Mouse (Mus musculus) CH12.LX (cell line): ENCODE measurements around the gene Snai1. TPM values are rescaled to one million over a fixed set of nuclear protein-coding genes. Genes with fewer than 3 reads are reported as not detected.

Experiments used
- DNase-seq: peaks from one replicate; pipeline ENCODE4 v3.0.0-alpha.2; 2013; ENCODE audit errors: extremely low read depth
- H3K27ac ChIP-seq: 2 replicates; pipeline ENCODE4 v1.5.1; 2012; ENCODE audit warnings: low read depth, mild to moderate bottlenecking, control low read depth, moderate library complexity; ENCODE audit not compliant: insufficient read depth
- H3K27me3 ChIP-seq: replicated peaks from 2 replicates; pipeline ENCODE3; 2012; ENCODE audit warnings: inconsistent platforms
- H3K36me3 ChIP-seq, 2 experiments: replicated peaks in 1 of 2; 2 replicates each; pipeline versions ENCODE3 to v1.6.1; 2012; ENCODE audit warnings: inconsistent platforms in 1 of 2, low read length in 1 of 2, mild to moderate bottlenecking in 1 of 2, mixed read lengths in 1 of 2, moderate library complexity in 1 of 2; ENCODE audit not compliant: control insufficient read depth in 1 of 2, insufficient read depth in 1 of 2
- H3K4me1 ChIP-seq, 2 experiments: 2 replicates each; pipeline ENCODE4 v1.6.1; 2012; ENCODE audit warnings: inconsistent platforms in 1 of 2, moderate library complexity in 1 of 2; ENCODE audit not compliant: insufficient read depth in 2 of 2, control insufficient read depth in 1 of 2
- H3K4me2 ChIP-seq: 2 replicates; pipeline ENCODE4 v1.6.1; 2012; ENCODE audit warnings: low read depth, mild to moderate bottlenecking, control low read depth; ENCODE audit not compliant: poor library complexity, insufficient read depth, severe bottlenecking
- H3K4me3 ChIP-seq, 3 experiments: fragments of 150-350 bp in 1 of 3; sonication (generic) in 1 of 3; replicated peaks in 1 of 3; 2 replicates each; pipeline versions ENCODE3 to v1.5.1; 2011 to 2012; ENCODE audit warnings: low read depth in 2 of 3, low read length in 2 of 3, mild to moderate bottlenecking in 2 of 3, moderate library complexity in 2 of 3, control low read depth in 1 of 3, improper control_type of control experiment in 1 of 3, inconsistent platforms in 1 of 3, mixed read lengths in 1 of 3; ENCODE audit not compliant: poor library complexity in 1 of 3
- H3K79me2 ChIP-seq: replicated peaks from 2 replicates; pipeline ENCODE4 v1.6.1; 2012; ENCODE audit warnings: mild to moderate bottlenecking, moderate library complexity; ENCODE audit not compliant: control insufficient read depth, poor library complexity, insufficient read depth, severe bottlenecking; ENCODE audit errors: extremely low read depth
- H3K9ac ChIP-seq: 2 replicates; pipeline ENCODE4 v1.6.1; 2012; ENCODE audit warnings: low read depth, mild to moderate bottlenecking, control low read depth, moderate library complexity; ENCODE audit not compliant: insufficient read depth
- H3K9me3 ChIP-seq: replicated peaks from 2 replicates; pipeline ENCODE3; 2012; ENCODE audit warnings: low read length, inconsistent platforms, mixed read lengths
- BHLHE40 ChIP-seq: IDR thresholded peaks from 2 replicates; pipeline ENCODE4 v1.6.1; 2011; ENCODE audit warnings: mild to moderate bottlenecking, low read depth, low read length, improper control_type of control experiment
- CHD1 ChIP-seq: IDR thresholded peaks from 2 replicates; pipeline ENCODE4 v1.6.1; 2012; ENCODE audit warnings: low read depth, low read length, improper control_type of control experiment, inconsistent platforms
- CTCF ChIP-seq, 2 experiments: IDR thresholded peaks in 1 of 2; conservative IDR thresholded peaks in 1 of 2; 2 replicates each; pipeline ENCODE4 v1.5.1; 2011 to 2012; ENCODE audit warnings: low read depth in 2 of 2, low read length in 2 of 2, improper control_type of control experiment in 1 of 2, inconsistent platforms in 1 of 2, mild to moderate bottlenecking in 1 of 2, moderate library complexity in 1 of 2
- E2F4 ChIP-seq: IDR thresholded peaks from 2 replicates; pipeline ENCODE4 v1.6.1; 2011; ENCODE audit warnings: low read depth, low read length, improper control_type of control experiment; ENCODE audit not compliant: insufficient replicate concordance
- ELF1 ChIP-seq: IDR thresholded peaks from 2 replicates; pipeline ENCODE4 v1.6.1; 2014; ENCODE audit warnings: low read depth, mild to moderate bottlenecking, inconsistent platforms, low read length, improper control_type of control experiment
- EP300 ChIP-seq: IDR thresholded peaks from 2 replicates; pipeline ENCODE4 v1.6.1; 2011; ENCODE audit warnings: low read length, improper control_type of control experiment
- HCFC1 ChIP-seq: IDR thresholded peaks from 2 replicates; pipeline ENCODE4 v1.6.1; 2012; ENCODE audit warnings: low read depth, mild to moderate bottlenecking, inconsistent platforms, low read length, improper control_type of control experiment
- JUND ChIP-seq: conservative IDR thresholded peaks from 2 replicates; pipeline ENCODE4 v1.6.1; 2011; ENCODE audit warnings: low read depth, low read length, improper control_type of control experiment
- MAX ChIP-seq: IDR thresholded peaks from 2 replicates; pipeline ENCODE4 v1.6.1; 2011; ENCODE audit warnings: low read length, improper control_type of control experiment
- MAZ ChIP-seq: IDR thresholded peaks from 2 replicates; pipeline ENCODE4 v1.6.1; 2012; ENCODE audit warnings: low read depth, mild to moderate bottlenecking, inconsistent platforms, low read length, improper control_type of control experiment, moderate library complexity
- MEF2A ChIP-seq: IDR thresholded peaks from 2 replicates; pipeline ENCODE4 v1.6.1; 2014; ENCODE audit warnings: low read depth, mild to moderate bottlenecking, inconsistent platforms, low read length, improper control_type of control experiment, borderline replicate concordance
- MXI1 ChIP-seq: IDR thresholded peaks from 2 replicates; pipeline ENCODE4 v1.6.1; 2011; ENCODE audit warnings: mild to moderate bottlenecking, low read depth, low read length, improper control_type of control experiment
- MYC ChIP-seq: IDR thresholded peaks from 2 replicates; pipeline ENCODE4 v1.6.1; 2011; ENCODE audit warnings: low read depth, mild to moderate bottlenecking, improper control_type of control experiment, low read length
- NELFE ChIP-seq: IDR thresholded peaks from 2 replicates; pipeline ENCODE4 v1.6.1; 2011; ENCODE audit warnings: low read depth, low read length, improper control_type of control experiment
- NRF1 ChIP-seq: IDR thresholded peaks from 2 replicates; pipeline ENCODE4 v1.6.1; 2014; ENCODE audit warnings: low read depth, mild to moderate bottlenecking, inconsistent platforms, low read length, improper control_type of control experiment, moderate library complexity
- POLR2AphosphoS2 ChIP-seq: IDR thresholded peaks from 2 replicates; pipeline ENCODE4 v1.6.1; 2011; ENCODE audit warnings: low read depth, low read length, improper control_type of control experiment
- RCOR1 ChIP-seq: conservative IDR thresholded peaks from 2 replicates; pipeline ENCODE4 v1.6.1; 2012; ENCODE audit warnings: low read depth, mild to moderate bottlenecking, inconsistent platforms, low read length, improper control_type of control experiment
- SMC3 ChIP-seq: IDR thresholded peaks from 2 replicates; pipeline ENCODE4 v1.6.1; 2011; ENCODE audit warnings: low read depth, low read length, improper control_type of control experiment
- TCF12 ChIP-seq: IDR thresholded peaks from 2 replicates; pipeline ENCODE4 v1.6.1; 2014; ENCODE audit warnings: low read depth, mild to moderate bottlenecking, inconsistent platforms, low read length, improper control_type of control experiment
- USF1 ChIP-seq: IDR thresholded peaks from 2 replicates; pipeline ENCODE4 v1.6.1; 2014; ENCODE audit warnings: low read depth, mild to moderate bottlenecking, inconsistent platforms, low read length, improper control_type of control experiment
- USF2 ChIP-seq: conservative IDR thresholded peaks from 2 replicates; pipeline ENCODE4 v1.6.1; 2011; ENCODE audit warnings: low read depth, low read length, improper control_type of control experiment
- ZC3H11A ChIP-seq: IDR thresholded peaks from 2 replicates; pipeline ENCODE4 v1.6.1; 2012; ENCODE audit warnings: low read depth, mild to moderate bottlenecking, inconsistent platforms, low read length, improper control_type of control experiment
- ZKSCAN1 ChIP-seq: IDR thresholded peaks from 2 replicates; pipeline ENCODE4 v1.6.1; 2012; ENCODE audit warnings: low read depth, inconsistent platforms, low read length, improper control_type of control experiment, borderline replicate concordance
- dilution Hi-C: fragments of 300-500 bp; cut with MboI; formaldehyde crosslinking; loops from 2 replicates; pipeline ENCODE4 v1.14.3; 2020; ENCODE audit warnings: low sequenced_read_pairs; ENCODE audit not compliant: extremely low pct_unique_long_range_greater_than_20kb, extremely low pct_ligation_motif_present
- in situ Hi-C: fragments of 300-500 bp; cut with MboI; formaldehyde crosslinking; loops from 3 replicates; pipeline ENCODE4 v1.14.3; 2019; ENCODE audit warnings: low sequenced_read_pairs, low pct_ligation_motif_present, low pct_unique_long_range_greater_than_20kb, mixed read lengths
- polyA plus RNA-seq: library from polyadenylated mRNA; unstranded; fragments of >175 nt; gene quantifications from 2 replicates; pipeline ENCODE4 v1.2.1, GENCODE M21; 2012; ENCODE audit warnings: low read depth; ENCODE audit not compliant: insufficient read length
- total RNA-seq, 2 experiments: library from RNA; depleted of rRNA; stranded (reverse); fragments of 300-350 nt in 1 of 2; fragments of >200 nt in 1 of 2; gene quantifications; 2 replicates each; pipeline ENCODE4 v1.2.3; 2012 to 2014

Gene Snai1
- total and polyA plus RNA-seq, 3 experiments = 1.6 to 12.6 (median 3.1) TPM

DNA sequence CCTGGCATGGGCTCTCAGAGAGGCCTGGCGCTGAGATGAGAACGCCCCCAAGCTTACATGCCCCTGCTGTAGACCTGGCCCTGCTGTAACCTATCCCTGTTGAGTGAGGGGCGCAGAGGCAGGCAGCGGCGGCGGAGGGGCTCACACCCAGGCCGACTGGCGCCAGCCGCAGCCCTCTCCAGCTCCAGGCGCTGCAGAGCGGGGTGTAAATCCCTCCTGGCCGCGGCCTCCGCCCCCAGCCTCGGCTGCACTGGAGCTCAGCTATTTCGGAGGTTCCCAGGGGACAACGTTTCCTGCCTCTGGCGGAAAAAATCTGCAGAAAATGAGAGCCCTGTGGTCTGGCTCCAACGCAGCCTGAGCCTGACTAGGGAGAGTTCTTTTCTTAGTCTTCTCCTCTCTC, 27.7 kb downstream of the Snai1 start (continued):
- no peak for TF ChIP-seq JUND
- no peak for TF ChIP-seq E2F4
- TF ChIP-seq CTCF (conservative IDR thresholded peaks at IDR 0.05 in 1 of 2, IDR thresholded peaks at IDR 0.05 in 1 of 2; ENCODE audit: low read depth in 2 of 2, low read length in 2 of 2) = no peak
- no peak for TF ChIP-seq NELFE
- TF ChIP-seq ZC3H11A = no peak
- TF ChIP-seq TCF12 = peak; percentile 90
- peak; percentile 91 for TF ChIP-seq MAZ
- TF ChIP-seq ELF1 = no peak
- TF ChIP-seq MXI1 = no peak
- no peak for TF ChIP-seq NRF1

DNA sequence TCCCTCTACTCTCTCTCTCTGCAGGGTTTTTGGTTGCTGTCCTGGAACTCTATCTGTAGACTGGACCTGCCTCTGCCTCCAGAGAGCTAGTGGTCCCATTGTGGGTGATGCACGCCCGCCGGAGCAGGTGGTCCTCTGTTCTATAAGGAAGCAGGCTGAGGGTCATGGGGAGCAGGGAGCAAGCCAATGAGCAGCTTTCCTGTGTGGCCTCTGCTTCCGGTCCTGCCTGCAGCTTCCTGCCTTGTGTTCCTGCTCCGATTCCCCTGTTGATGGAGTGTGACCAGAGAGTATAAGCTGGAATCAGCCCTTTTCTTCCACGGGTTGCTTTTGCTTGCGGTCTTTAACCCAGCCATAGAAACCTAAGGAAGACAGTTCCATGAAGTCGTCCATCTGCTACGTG, 30.1 kb downstream of the Snai1 start:
- Histone ChIP-seq H3K4me2 (no peak overlapping the region), H3K27ac (no peak overlapping the region), H3K27me3 (no peaks in the 10 kb centered on the region), H3K4me1 (peaks cover 33 to 69% of the 10 kb centered on the region in 2 experiments), H3K4me3 (no peak overlapping the region), H3K9ac (no peak overlapping the region), H3K79me2 (no peaks in the 10 kb centered on the region), H3K9me3 (no peaks in the 10 kb centered on the region), H3K36me3 (peaks cover 0 to 33% of the 10 kb centered on the region in 2 experiments)
- in situ Hi-C loops (no loop called here), dilution Hi-C loops (no loop called here)
- TF ChIP-seq BHLHE40 = no peak
- no peak for TF ChIP-seq CTCF (conservative IDR thresholded peaks at IDR 0.05 in 1 of 2, IDR thresholded peaks at IDR 0.05 in 1 of 2; ENCODE audit: low read depth in 2 of 2, low read length in 2 of 2)
- TF ChIP-seq MYC = no peak
- TF ChIP-seq CHD1 = no peak
- no peak for TF ChIP-seq MEF2A
- no peak for TF ChIP-seq ZC3H11A
- no peak for TF ChIP-seq USF2
- no peak for TF ChIP-seq SMC3
- no peak for TF ChIP-seq HCFC1
- TF ChIP-seq EP300 = no peak
- no peak for TF ChIP-seq ZKSCAN1
- TF ChIP-seq RCOR1 = no peak
- no peak for TF ChIP-seq JUND
- TF ChIP-seq TCF12 = no peak
- no peak for TF ChIP-seq POLR2AphosphoS2
- TF ChIP-seq MAX = no peak
- TF ChIP-seq USF1 = no peak
- no peak for DNase-seq
